Mouse (Mus musculus): Measurements from ENCODE around the gene H2afy2. TPM values are rescaled to one million over a fixed set of nuclear protein-coding genes. Genes with fewer than 3 reads are reported as not detected.
A peak's percentile ranks its signal among the peaks of the same experiment; 100 is the strongest.

Gene H2afy2
- polyA plus RNA-seq (2014; fragmentation: Nextera tagmentation; extraction: Ambion mirVana), result 106 and 109 TPM in 2 replicates

- ATAC-seq (ENCODE audit: insufficient number of reproducible peaks, insufficient read depth, low FRiP score, low read depth), result peak; percentile 70; the same call in 1 of the 2 replicates
- Histone ChIP-seq H3K4me3 (ENCODE audit: low read depth, low read length) (peak within 1 kb of the TSS; percentile 88), H3K9ac (replicated peaks; ENCODE audit: low read depth, low read length) (peak within 1 kb of the TSS; percentile 92), H3K4me1 (ENCODE audit: control insufficient read depth, insufficient read depth, low read length) (peaks cover 15% of the 10 kb centered on the region; the same call in 1 of the 2 replicates), H3K36me3 (ENCODE audit: control insufficient read depth, insufficient read depth, low read length) (no peaks in the 10 kb centered on the region), H3K4me2 (replicated peaks; ENCODE audit: low read depth, low read length) (peak within 1 kb of the TSS; percentile 69), H3K27ac (ENCODE audit: low read length) (peak within 1 kb of the TSS; percentile 95), H3K9me3 (ENCODE audit: control insufficient read depth, low read depth, low read length) (no peaks in the 10 kb centered on the region), H3K27me3 (ENCODE audit: control insufficient read depth, insufficient read depth, low read length) (no peaks in the 10 kb centered on the region)
- WGBS, result under 1% methylated on average over 50 of the region's 50 CpGs
These were observed at the start of gene H2afy2 for GRCm38 (mm10) chr10:61783621-61784251. Gene H2afy2, minus strand, starts transcription at chr10:61784147.

DNA sequence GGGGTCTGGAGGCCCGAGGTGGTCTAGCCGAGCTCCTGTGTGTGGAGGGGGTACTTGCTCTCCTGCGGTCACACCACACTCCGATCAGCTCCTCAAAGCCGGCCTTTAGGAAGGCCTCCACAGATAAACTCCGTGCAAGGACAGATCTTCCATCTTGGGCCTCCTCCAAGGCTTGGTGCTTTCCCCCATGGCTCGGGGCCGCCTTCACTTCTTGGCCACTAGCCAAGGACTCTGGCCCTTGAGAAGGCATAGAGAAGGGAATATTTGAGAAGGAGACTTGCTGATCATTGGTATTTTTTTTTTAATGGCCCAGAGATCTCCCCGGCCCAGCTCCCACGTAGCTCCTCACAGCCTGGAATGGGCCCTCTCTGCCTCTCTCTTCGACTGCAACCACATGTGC lies 48.8 kb upstream of the H2afy2 start:
- H3K27ac ChIP-seq (ENCODE audit: low read length), result no peak overlapping the region

GRCm38 (mm10) chr10:61831741-61832140 lies 47.8 kb upstream of the H2afy2 start:
- no peak overlapping the region for H3K27ac ChIP-seq (ENCODE audit: low read length)

More for the DNA sequence above, 48.8 kb upstream of the H2afy2 start:
- Histone ChIP-seq H3K9ac (replicated peaks; ENCODE audit: low read depth, low read length) (no peak overlapping the region), H3K4me2 (replicated peaks; ENCODE audit: low read depth, low read length) (no peak overlapping the region), H3K27me3 (ENCODE audit: control insufficient read depth, insufficient read depth, low read length) (no peaks in the 10 kb centered on the region), H3K4me1 (ENCODE audit: control insufficient read depth, insufficient read depth, low read length) (no peaks in the 10 kb centered on the region), H3K36me3 (ENCODE audit: control insufficient read depth, insufficient read depth, low read length) (no peaks in the 10 kb centered on the region), H3K9me3 (ENCODE audit: control insufficient read depth, low read depth, low read length) (no peaks in the 10 kb centered on the region), H3K4me3 (ENCODE audit: low read depth, low read length) (no peak overlapping the region)
- 75% methylated on average over 11 of the region's 11 CpGs for WGBS
- no peak for ATAC-seq (ENCODE audit: insufficient number of reproducible peaks, insufficient read depth, low FRiP score, low read depth)

DNA sequence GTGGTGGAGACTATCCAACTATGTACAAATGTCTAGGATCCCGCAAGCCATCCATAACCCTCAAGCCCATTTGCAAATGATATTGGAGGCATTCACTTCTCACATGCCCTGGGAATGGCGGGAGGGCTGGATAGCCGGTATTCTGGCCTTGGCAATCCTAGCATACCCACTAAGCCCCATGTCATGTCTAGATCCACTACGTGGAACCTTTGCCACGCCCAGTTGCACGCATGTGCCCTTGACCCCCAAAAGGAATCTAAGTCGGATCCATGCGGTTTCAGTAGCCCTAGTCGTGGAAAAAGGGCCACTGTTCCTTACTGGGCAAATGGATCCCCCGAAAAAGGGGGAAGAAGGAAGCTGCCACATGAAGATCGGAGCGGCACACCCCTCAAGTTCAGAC lies 47.3 kb upstream of the H2afy2 start:
- peaks cover 10% of the 10 kb centered on the region; the same call in 1 of the 2 replicates for H3K4me1 ChIP-seq (ENCODE audit: control insufficient read depth, insufficient read depth, low read length)
- no peak overlapping the region for H3K27ac ChIP-seq (ENCODE audit: low read length)
- no peak overlapping the region for H3K9ac ChIP-seq (replicated peaks; ENCODE audit: low read depth, low read length)
- 75% methylated on average over 12 of the region's 12 CpGs for WGBS
- no peak overlapping the region for H3K4me2 ChIP-seq (replicated peaks; ENCODE audit: low read depth, low read length)
- no peak overlapping the region for H3K4me3 ChIP-seq (ENCODE audit: low read depth, low read length)
- no peak for ATAC-seq (ENCODE audit: insufficient number of reproducible peaks, insufficient read depth, low FRiP score, low read depth)
- H3K36me3 ChIP-seq (ENCODE audit: control insufficient read depth, insufficient read depth, low read length), result no peaks in the 10 kb centered on the region
- no peaks in the 10 kb centered on the region for H3K9me3 ChIP-seq (ENCODE audit: control insufficient read depth, low read depth, low read length)
- no peaks in the 10 kb centered on the region for H3K27me3 ChIP-seq (ENCODE audit: control insufficient read depth, insufficient read depth, low read length)

More at GRCm38 (mm10) chr10:61831741-61832140, 47.8 kb upstream of the H2afy2 start:
- peaks cover 6% of the 10 kb centered on the region; the same call in 1 of the 2 replicates for H3K4me1 ChIP-seq (ENCODE audit: control insufficient read depth, insufficient read depth, low read length)
- no peaks in the 10 kb centered on the region for H3K9me3 ChIP-seq (ENCODE audit: control insufficient read depth, low read depth, low read length)
- no peak overlapping the region for H3K9ac ChIP-seq (replicated peaks; ENCODE audit: low read depth, low read length)
- no peaks in the 10 kb centered on the region for H3K27me3 ChIP-seq (ENCODE audit: control insufficient read depth, insufficient read depth, low read length)
- WGBS, result 87% methylated on average over 6 of the region's 6 CpGs
- H3K4me2 ChIP-seq (replicated peaks; ENCODE audit: low read depth, low read length), result no peak overlapping the region
- no peak overlapping the region for H3K4me3 ChIP-seq (ENCODE audit: low read depth, low read length)
- ATAC-seq (ENCODE audit: insufficient number of reproducible peaks, insufficient read depth, low FRiP score, low read depth), result no peak
- no peaks in the 10 kb centered on the region for H3K36me3 ChIP-seq (ENCODE audit: control insufficient read depth, insufficient read depth, low read length)

DNA sequence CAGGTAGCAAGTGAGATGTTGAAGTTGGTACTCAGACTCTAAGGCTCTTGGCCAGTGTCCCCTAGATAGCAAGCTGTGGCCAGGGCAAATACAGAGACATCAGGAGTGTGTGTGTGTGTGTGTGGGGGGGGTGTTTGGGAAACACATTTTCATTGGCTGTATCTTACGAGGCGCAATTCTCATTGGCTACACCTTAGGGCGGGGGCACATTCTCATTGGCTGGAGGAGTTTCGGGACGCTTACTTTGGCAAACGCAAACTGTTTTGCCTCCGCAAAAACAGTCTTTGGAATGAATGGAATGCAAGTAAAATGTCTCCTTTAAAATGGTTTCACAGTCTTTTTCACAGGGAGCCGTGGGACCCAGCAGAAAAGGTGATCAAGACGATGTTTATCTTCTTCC lies 46.9 kb upstream of the H2afy2 start:
- Histone ChIP-seq H3K4me3 (ENCODE audit: low read depth, low read length) (no peak overlapping the region), H3K9me3 (ENCODE audit: control insufficient read depth, low read depth, low read length) (no peaks in the 10 kb centered on the region), H3K27ac (ENCODE audit: low read length) (no peak overlapping the region), H3K4me2 (replicated peaks; ENCODE audit: low read depth, low read length) (no peak overlapping the region), H3K36me3 (ENCODE audit: control insufficient read depth, insufficient read depth, low read length) (no peaks in the 10 kb centered on the region), H3K9ac (replicated peaks; ENCODE audit: low read depth, low read length) (no peak overlapping the region), H3K4me1 (ENCODE audit: control insufficient read depth, insufficient read depth, low read length) (peaks cover 14% of the 10 kb centered on the region; the same call in 1 of the 2 replicates), H3K27me3 (ENCODE audit: control insufficient read depth, insufficient read depth, low read length) (no peaks in the 10 kb centered on the region)
- no peak for ATAC-seq (ENCODE audit: insufficient number of reproducible peaks, insufficient read depth, low FRiP score, low read depth)
- WGBS, result 40% methylated on average over 9 of the region's 9 CpGs

GRCm38 (mm10) chr10:61829046-61829445 lies 45.1 kb upstream of the H2afy2 start:
- ATAC-seq (ENCODE audit: insufficient number of reproducible peaks, insufficient read depth, low FRiP score, low read depth), result no peak
- Histone ChIP-seq H3K27me3 (ENCODE audit: control insufficient read depth, insufficient read depth, low read length) (no peaks in the 10 kb centered on the region), H3K9ac (replicated peaks; ENCODE audit: low read depth, low read length) (no peak overlapping the region), H3K4me1 (ENCODE audit: control insufficient read depth, insufficient read depth, low read length) (peaks cover 14% of the 10 kb centered on the region; the same call in 1 of the 2 replicates), H3K27ac (ENCODE audit: low read length) (no peak overlapping the region), H3K4me3 (ENCODE audit: low read depth, low read length) (no peak overlapping the region), H3K36me3 (ENCODE audit: control insufficient read depth, insufficient read depth, low read length) (no peaks in the 10 kb centered on the region), H3K4me2 (replicated peaks; ENCODE audit: low read depth, low read length) (no peak overlapping the region), H3K9me3 (ENCODE audit: control insufficient read depth, low read depth, low read length) (no peaks in the 10 kb centered on the region)
- WGBS, result 69% methylated on average over 4 of the region's 4 CpGs

DNA sequence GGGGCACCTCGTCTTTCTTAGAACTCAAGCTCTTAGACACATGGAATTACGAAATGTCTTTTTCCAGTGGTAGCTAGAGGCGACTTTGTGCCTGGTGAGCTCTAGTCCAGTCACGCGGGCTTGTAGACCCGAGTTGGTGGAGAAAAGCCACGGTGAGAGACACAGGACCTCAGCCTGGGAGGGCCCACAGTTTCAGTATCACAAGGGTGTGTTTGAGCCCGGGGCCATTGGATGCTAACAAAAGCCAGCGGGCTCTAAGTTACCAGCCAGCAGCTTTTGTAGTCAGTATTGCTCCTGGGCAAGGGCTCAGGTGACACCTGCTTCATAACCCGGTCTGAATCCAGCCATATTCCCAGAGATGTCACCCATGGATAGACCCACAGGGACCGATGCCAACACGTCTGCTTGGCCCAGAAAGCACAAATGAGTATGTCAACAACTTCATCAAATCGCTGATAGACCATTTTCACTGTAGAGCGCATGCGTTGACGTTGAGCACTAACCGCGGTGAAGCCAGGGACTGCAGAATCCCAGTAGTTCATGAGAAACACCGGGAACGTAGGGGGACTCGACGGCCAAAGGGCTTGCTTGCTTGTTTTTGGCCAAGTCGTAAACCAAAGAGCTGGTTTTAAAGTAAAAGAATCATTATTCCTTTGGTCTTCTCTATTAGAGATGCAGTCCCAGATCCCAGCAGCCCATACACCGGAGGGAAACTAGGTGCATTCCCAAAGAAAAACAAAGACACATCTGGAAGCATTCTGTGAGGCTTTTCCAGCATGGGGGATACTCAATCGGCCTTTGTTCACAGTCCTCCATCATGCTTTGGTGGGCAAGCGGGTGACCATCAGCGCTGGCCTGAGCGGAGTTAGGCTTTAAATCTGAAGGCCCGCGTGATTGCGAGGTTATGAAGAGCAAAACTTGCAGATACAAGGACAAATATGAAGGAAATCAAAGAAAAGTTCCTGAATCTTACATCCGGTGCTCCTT lies 44.3 kb upstream of the H2afy2 start:
- Histone ChIP-seq H3K4me3 (ENCODE audit: low read depth, low read length) (no peak overlapping the region), H3K36me3 (ENCODE audit: control insufficient read depth, insufficient read depth, low read length) (no peaks in the 10 kb centered on the region), H3K27me3 (ENCODE audit: control insufficient read depth, insufficient read depth, low read length) (no peaks in the 10 kb centered on the region), H3K9me3 (ENCODE audit: control insufficient read depth, low read depth, low read length) (no peaks in the 10 kb centered on the region), H3K4me1 (ENCODE audit: control insufficient read depth, insufficient read depth, low read length) (peaks cover 14% of the 10 kb centered on the region; the same call in 1 of the 2 replicates), H3K9ac (replicated peaks; ENCODE audit: low read depth, low read length) (no peak overlapping the region), H3K27ac (ENCODE audit: low read length) (no peak overlapping the region), H3K4me2 (replicated peaks; ENCODE audit: low read depth, low read length) (no peak overlapping the region)
- ATAC-seq (ENCODE audit: insufficient number of reproducible peaks, insufficient read depth, low FRiP score, low read depth), result no peak
- WGBS, result 90% methylated on average over 32 of the region's 32 CpGs

- no peak overlapping the region for H3K4me2 ChIP-seq (replicated peaks; ENCODE audit: low read depth, low read length)
- no peaks in the 10 kb centered on the region for H3K27me3 ChIP-seq (ENCODE audit: control insufficient read depth, insufficient read depth, low read length)
- no peak overlapping the region for H3K4me3 ChIP-seq (ENCODE audit: low read depth, low read length)
- H3K9ac ChIP-seq (replicated peaks; ENCODE audit: low read depth, low read length), result no peak overlapping the region
- H3K36me3 ChIP-seq (ENCODE audit: control insufficient read depth, insufficient read depth, low read length), result no peaks in the 10 kb centered on the region
- 24% methylated on average over 16 of the region's 16 CpGs for WGBS
- H3K27ac ChIP-seq (ENCODE audit: low read length), result peak overlapping the region; percentile 23; the same call in 1 of the 2 replicates
- peaks cover 14% of the 10 kb centered on the region; the same call in 1 of the 2 replicates for H3K4me1 ChIP-seq (ENCODE audit: control insufficient read depth, insufficient read depth, low read length)
- no peak for ATAC-seq (ENCODE audit: insufficient number of reproducible peaks, insufficient read depth, low FRiP score, low read depth)
- no peaks in the 10 kb centered on the region for H3K9me3 ChIP-seq (ENCODE audit: control insufficient read depth, low read depth, low read length)
These were observed 42.9 kb upstream of the H2afy2 start for GRCm38 (mm10) chr10:61826753-61827435.
